8 mouse cellular contexts compared by ENCODE assay signal in the genomic region with DNA sequence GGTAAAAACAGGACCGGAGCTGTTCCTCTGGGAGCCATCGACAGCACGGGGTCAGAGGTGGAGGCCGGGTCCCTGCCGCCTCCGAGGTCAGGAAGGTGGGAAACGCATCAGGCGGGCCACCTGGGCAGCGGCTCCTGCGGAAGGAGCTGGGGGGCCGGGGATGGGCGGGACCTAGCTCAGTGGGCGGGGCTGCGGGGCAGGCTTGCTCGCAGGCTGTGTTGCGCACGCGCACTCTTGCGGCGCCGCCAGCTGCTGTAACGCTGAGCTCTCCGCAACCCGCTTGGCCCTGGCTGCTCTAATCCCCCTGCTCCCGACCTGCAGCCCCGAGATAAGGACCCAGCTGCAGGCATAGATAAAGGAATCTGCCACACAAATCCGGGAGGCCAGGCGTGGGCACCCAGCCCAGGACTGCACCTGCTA. TPM values are rescaled to one million over a fixed set of nuclear protein-coding genes. Genes with fewer than 3 reads are reported as not detected.
DNase-seq lines count a peak whose midpoint lies in the region; ATAC-seq lines count a peak whose summit lies in the region.

No protein-coding gene starts in this region.

- DNase-seq in 416B (ENCODE audit: low read depth) (peak; percentile 90), liver (peak; percentile 99)
- DNase-seq in adrenal gland, postnatal 4 days (ENCODE audit: low spot score in 2 of 2), result peak; percentile 74 to 77
- peak; percentile 80 for DNase-seq in heart, adult 8-10 months (ENCODE audit: low spot score)
- peak; percentile 86 for DNase-seq in kidney, adult 9 months
- peak; percentile 92 to 97 for DNase-seq in spleen, postnatal 4 days (ENCODE audit: low spot score in 2 of 2)

- H3K4me1 ChIP-seq in embryonic facial prominence, embryonic 13.5 days, result peaks cover 34% of the 10 kb centered on the region

- peaks cover 6% of the 10 kb centered on the region for H3K36me3 ChIP-seq in embryonic facial prominence, embryonic 13.5 days

- ATAC-seq in embryonic facial prominence, embryonic 13.5 days (ENCODE audit: insufficient number of reproducible peaks, insufficient read depth, low FRiP score, low TSS enrichment, low read depth), result peak; percentile 22
- ATAC-seq in monocyte, adult 5-6 weeks (replicated peaks; ENCODE audit: insufficient number of reproducible peaks, low FRiP score, low TSS enrichment, poor library complexity, severe bottlenecking), result 0 out of 2 replicates have a peak, but pooled peaks have one; percentile 2

- H3K27me3 ChIP-seq in embryonic facial prominence, embryonic 13.5 days, result peaks cover 27% of the 10 kb centered on the region

- peak overlapping the region; percentile 78 for H3K4me2 ChIP-seq in embryonic facial prominence, embryonic 13.5 days

- peak overlapping the region; percentile 55 for H3K4me3 ChIP-seq in embryonic facial prominence, embryonic 13.5 days

- H3K27ac ChIP-seq in embryonic facial prominence, embryonic 13.5 days, result peak overlapping the region; percentile 73

- under 1% methylated on average over 28 of the region's 28 CpGs for WGBS in embryonic facial prominence, embryonic 13.5 days

- H3K9ac ChIP-seq in embryonic facial prominence, embryonic 13.5 days, result peak overlapping the region; percentile 74

- H3K9me3 ChIP-seq in embryonic facial prominence, embryonic 13.5 days, result no peaks in the 10 kb centered on the region

RNA-seq across cellular contexts. Expression of gene Dus3l, which starts 2.6 kb away (rescaled TPM):
- total RNA-seq in adrenal gland, postnatal 4 days (2021), result 10 to 100 TPM; 53.0 to 56.2 TPM
- polyA plus RNA-seq in embryonic facial prominence, embryonic 13.5 days (2015; fragmentation: Nextera tagmentation; extraction: Ambion mirVana), result 40.5 and 46.5 TPM in 2 replicates
- 10 to 100 TPM; 15.6 to 18.5 (median 16.6) TPM for total RNA-seq in heart, adult 8-10 months (2022)
- 15.0 to 22.2 TPM (median 19.2 TPM) in 3 replicates for total RNA-seq in monocyte, adult 5-6 weeks (2017)

RNA-seq across cellular contexts. Expression of gene Nrtn, which starts 4.7 kb away (rescaled TPM):
- total RNA-seq in adrenal gland, postnatal 4 days (2021), result 1 to 10 TPM; 4.1 to 5.2 TPM
- 17.7 and 18.4 TPM in 2 replicates for polyA plus RNA-seq in embryonic facial prominence, embryonic 13.5 days (2015; fragmentation: Nextera tagmentation; extraction: Ambion mirVana)
- 10 to 100 TPM; 22.4 to 26.7 (median 24.6) TPM for total RNA-seq in heart, adult 8-10 months (2022)
- not detected in 3 replicates for total RNA-seq in monocyte, adult 5-6 weeks (2017)

RNA-seq across cellular contexts. Expression of gene Prr22, which starts 8.0 kb away (rescaled TPM):
- under 1 TPM; 0.76 to 0.90 TPM for total RNA-seq in adrenal gland, postnatal 4 days (2021)
- polyA plus RNA-seq in embryonic facial prominence, embryonic 13.5 days (2015; fragmentation: Nextera tagmentation; extraction: Ambion mirVana), result 1.2 and 1.7 TPM in 2 replicates
- total RNA-seq in heart, adult 8-10 months (2022), result under 1 TPM; 0.31 to 0.60 (median 0.43) TPM
- total RNA-seq in monocyte, adult 5-6 weeks (2017), result 0.29 to 0.49 TPM in 2 of 3 replicates, not detected in the other

RNA-seq across cellular contexts. Expression of gene Vmac, which starts 44.2 kb away (rescaled TPM):
- total RNA-seq in adrenal gland, postnatal 4 days (2021), result 10 to 100 TPM; 31.4 to 34.4 TPM
- polyA plus RNA-seq in embryonic facial prominence, embryonic 13.5 days (2015; fragmentation: Nextera tagmentation; extraction: Ambion mirVana), result 19.2 and 24.6 TPM in 2 replicates
- total RNA-seq in heart, adult 8-10 months (2022), result 1 to 10 TPM; 3.2 to 7.1 (median 6.0) TPM
- total RNA-seq in monocyte, adult 5-6 weeks (2017), result 5.0 to 6.0 TPM (median 5.0 TPM) in 3 replicates

RNA-seq across cellular contexts. Expression of gene Ndufa11, which starts 44.4 kb away (rescaled TPM):
- total RNA-seq in adrenal gland, postnatal 4 days (2021), result 100 to 1,000 TPM; 244 to 256 TPM
- polyA plus RNA-seq in embryonic facial prominence, embryonic 13.5 days (2015; fragmentation: Nextera tagmentation; extraction: Ambion mirVana), result 397 and 420 TPM in 2 replicates
- 100 to 1,000 TPM; 804 to 980 (median 857) TPM for total RNA-seq in heart, adult 8-10 months (2022)
- total RNA-seq in monocyte, adult 5-6 weeks (2017), result 66.7 to 91.2 TPM (median 74.2 TPM) in 3 replicates

Comparison
In these comparisons a context has a peak if more than half of its experiments do, and no peak if none do; other contexts are left out.
1. Peak in every context shown above with its lines: DNase-seq, ATAC-seq, H3K4me3 ChIP-seq and H3K27ac ChIP-seq.